In the genomic region with DNA sequence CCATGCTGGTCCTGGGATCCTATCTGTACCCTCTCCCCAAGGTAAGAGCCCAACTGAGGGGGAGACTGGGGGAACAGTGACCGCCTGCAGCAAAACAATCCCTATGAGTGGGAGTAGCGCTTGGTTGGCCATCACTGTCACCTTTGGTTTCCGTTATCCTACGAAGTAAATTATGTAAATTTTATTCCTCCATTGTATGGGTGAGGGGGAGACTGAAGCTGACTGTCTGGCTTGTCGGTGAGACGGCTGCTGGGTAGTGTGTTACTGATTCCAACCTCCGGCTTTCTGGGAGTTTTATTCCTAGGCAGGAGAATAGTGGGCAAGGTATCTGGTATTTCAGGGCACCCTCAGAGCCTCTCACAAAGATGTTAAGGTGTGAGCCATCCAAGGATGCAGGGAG, we compare ENCODE assay signal across 20 mouse cellular contexts. TPM values are rescaled to one million over a fixed set of nuclear protein-coding genes. Genes with fewer than 3 reads are reported as not detected.
DNase-seq lines count a peak whose midpoint lies in the region; ATAC-seq and TF ChIP-seq lines count a peak whose summit lies in the region.
"Had no signal": no experiment of that assay in that cellular context is flagged by ENCODE, and none has a peak within 500 bp of the region (broad histone marks: within the 10 kb centered on the region; RNA-seq: fewer than 3 reads in every experiment).

No protein-coding gene starts in this region.

- H3K27me3 ChIP-seq in forebrain, embryonic 12.5 days, result no peaks in the 10 kb centered on the region
- H3K27me3 ChIP-seq in forebrain, embryonic 11.5 days (ENCODE audit: control insufficient read depth, insufficient read depth, low read length), result no peaks in the 10 kb centered on the region
- peaks cover 5% of the 10 kb centered on the region; the same call in 1 of the 2 replicates for H3K27me3 ChIP-seq in heart, embryonic 10.5 days (ENCODE audit: insufficient read depth, poor library complexity, severe bottlenecking)
- H3K27me3 ChIP-seq: embryonic facial prominence, embryonic 15.5 days; heart, embryonic 12.5 days; hindbrain, embryonic 13.5 days had no signal

- 0 out of 2 replicates have a peak overlapping the region, but pooled peaks have one; percentile 2 for H3K9ac ChIP-seq in forebrain, embryonic 12.5 days
- no peak overlapping the region for H3K9ac ChIP-seq in forebrain, embryonic 11.5 days (ENCODE audit: low read length)
- H3K9ac ChIP-seq: embryonic facial prominence, embryonic 15.5 days; heart, embryonic 12.5 days; hindbrain, embryonic 13.5 days had no signal

- H3K4me3 ChIP-seq in forebrain, embryonic 12.5 days (replicated peaks), result no peak overlapping the region
- H3K4me3 ChIP-seq in forebrain, embryonic 11.5 days (ENCODE audit: low read depth, low read length), result no peak overlapping the region
- H3K4me3 ChIP-seq in heart, embryonic 10.5 days, result no peak overlapping the region
- no peak overlapping the region for H3K4me3 ChIP-seq in lung, adult 2 months (replicated peaks; ENCODE audit: extremely low read depth, low read depth, low read length)
- H3K4me3 ChIP-seq: embryonic facial prominence, embryonic 15.5 days; erythroblast, embryonic 14.5 days; gastrocnemius, adult 2 months; heart, adult 2 months; heart, embryonic 12.5 days; hindbrain, embryonic 13.5 days had no signal

- no peak for ATAC-seq in forebrain, embryonic 12.5 days (ENCODE audit: low FRiP score)
- no peak for ATAC-seq in forebrain, embryonic 11.5 days (replicated peaks; ENCODE audit: low FRiP score)
- ATAC-seq: intestine, postnatal 0 days had no signal

- no peaks in the 10 kb centered on the region for H3K9me3 ChIP-seq in forebrain, embryonic 12.5 days
- no peaks in the 10 kb centered on the region for H3K9me3 ChIP-seq in forebrain, embryonic 11.5 days (ENCODE audit: control insufficient read depth, low read length)
- H3K9me3 ChIP-seq in heart, embryonic 10.5 days, result no peaks in the 10 kb centered on the region
- H3K9me3 ChIP-seq: embryonic facial prominence, embryonic 15.5 days; heart, embryonic 12.5 days; hindbrain, embryonic 13.5 days had no signal

- no peak for TF ChIP-seq CTCF in lung, adult 2 months (IDR thresholded peaks at IDR 0.05; ENCODE audit: insufficient read depth, low read length)

- DNase-seq in forebrain, embryonic 11.5 days (ENCODE audit: low spot score), result no peak
- DNase-seq in heart, adult 11 months, result peak; percentile 65
- no peak for DNase-seq in heart, embryonic 10.5 days (ENCODE audit: low spot score)
- peak; percentile 3 for DNase-seq in lung, adult 2 months
- DNase-seq in lung, postnatal 36 days, result no peak
- DNase-seq in testis, postnatal 10 days (ENCODE audit: low spot score), result peak; percentile 34
- DNase-seq in testis, postnatal 14 days (ENCODE audit: low spot score), result no peak
- DNase-seq: adrenal gland, postnatal 10 days; cerebellum, adult 11 months; cerebellum, adult 8-10 months; embryo, embryonic 11 days; gastrocnemius, adult 2 months had no signal

- 61% methylated on average over 7 of the region's 7 CpGs for WGBS in forebrain, embryonic 12.5 days
- 76% methylated on average over 7 of the region's 7 CpGs for WGBS in forebrain, embryonic 11.5 days
- 77% methylated on average over 7 of the region's 7 CpGs for WGBS in heart, embryonic 10.5 days
- WGBS in lung, adult 2 months, result 88% methylated on average over 7 of the region's 7 CpGs

- H3K27ac ChIP-seq in forebrain, embryonic 12.5 days, result no peak overlapping the region
- H3K27ac ChIP-seq in forebrain, embryonic 11.5 days (ENCODE audit: low read depth, low read length), result no peak overlapping the region
- no peak overlapping the region for H3K27ac ChIP-seq in heart, embryonic 10.5 days
- H3K27ac ChIP-seq: embryonic facial prominence, embryonic 15.5 days; gastrocnemius, adult 2 months; heart, adult 2 months; hindbrain, embryonic 13.5 days had no signal

- peaks cover 12% of the 10 kb centered on the region; the same call in 1 of the 2 replicates for H3K4me1 ChIP-seq in forebrain, embryonic 12.5 days
- no peaks in the 10 kb centered on the region for H3K4me1 ChIP-seq in forebrain, embryonic 11.5 days (replicated peaks; ENCODE audit: control insufficient read depth, insufficient read depth, low read length)
- peaks cover 40% of the 10 kb centered on the region for H3K4me1 ChIP-seq in heart, embryonic 10.5 days
- peaks cover 7% of the 10 kb centered on the region; the same call in 1 of the 2 replicates for H3K4me1 ChIP-seq in lung, adult 2 months (ENCODE audit: control insufficient read depth, insufficient read depth, low read length)
- H3K4me1 ChIP-seq: embryonic facial prominence, embryonic 15.5 days; hindbrain, embryonic 13.5 days had no signal

- no peak for TF ChIP-seq POLR2A in lung, adult 2 months (IDR thresholded peaks at IDR 0.05; ENCODE audit: borderline replicate concordance, extremely low read depth, low read depth, low read length)

- H3K4me2 ChIP-seq in forebrain, embryonic 12.5 days, result no peak overlapping the region
- H3K4me2 ChIP-seq in forebrain, embryonic 11.5 days (ENCODE audit: low read depth, low read length, severe bottlenecking), result no peak overlapping the region
- H3K4me2 ChIP-seq: embryonic facial prominence, embryonic 15.5 days; heart, embryonic 12.5 days; hindbrain, embryonic 13.5 days had no signal

- no peaks in the 10 kb centered on the region for H3K36me3 ChIP-seq in forebrain, embryonic 12.5 days (replicated peaks)
- no peaks in the 10 kb centered on the region for H3K36me3 ChIP-seq in forebrain, embryonic 11.5 days (ENCODE audit: control insufficient read depth, insufficient read depth, low read length)
- no peaks in the 10 kb centered on the region for H3K36me3 ChIP-seq in heart, embryonic 10.5 days
- H3K36me3 ChIP-seq: embryonic facial prominence, embryonic 15.5 days; heart, embryonic 12.5 days; hindbrain, embryonic 13.5 days had no signal

RNA-seq across cellular contexts. Expression of a gene that starts 15.0 kb away (rescaled TPM):
- not detected in 2 replicates for polyA plus RNA-seq in forebrain, embryonic 12.5 days (2016; fragmentation: Nextera tagmentation; extraction: Ambion mirVana)
- polyA plus RNA-seq in forebrain, embryonic 11.5 days (2014; fragmentation: Nextera tagmentation; extraction: Ambion mirVana), result not detected in 2 replicates
- 0.05 and 0.06 TPM in 2 replicates for polyA plus RNA-seq in heart, embryonic 10.5 days (2016; fragmentation: Nextera tagmentation; extraction: Ambion mirVana)
- 25.6 and 38.8 TPM in 2 replicates for polyA plus RNA-seq in lung, adult 2 months (2012; rRNA removed)
- polyA plus RNA-seq: C2C12; erythroblast, embryonic 14.5 days had no signal

RNA-seq across cellular contexts. Expression of a gene that starts 38.4 kb away (rescaled TPM):
- 0.34 and 0.35 TPM in 2 replicates for polyA plus RNA-seq in forebrain, embryonic 12.5 days (2016; fragmentation: Nextera tagmentation; extraction: Ambion mirVana)
- polyA plus RNA-seq in forebrain, embryonic 11.5 days (2014; fragmentation: Nextera tagmentation; extraction: Ambion mirVana), result 0.86 and 1.2 TPM in 2 replicates
- 2.1 and 3.1 TPM in 2 replicates for polyA plus RNA-seq in heart, embryonic 10.5 days (2016; fragmentation: Nextera tagmentation; extraction: Ambion mirVana)
- polyA plus RNA-seq in lung, adult 2 months (2012; rRNA removed), result 1.8 and 2.6 TPM in 2 replicates
- polyA plus RNA-seq: erythroblast, embryonic 14.5 days had no signal

Comparison
In these comparisons a context has a peak if more than half of its experiments do, and no peak if none do; other contexts are left out.
1. DNase-seq: peak in heart, adult 11 months (single experiment), lung, adult 2 months (single experiment) and testis, postnatal 10 days (single experiment); none in forebrain, embryonic 11.5 days (single experiment), heart, embryonic 10.5 days (single experiment), lung, postnatal 36 days (single experiment) and testis, postnatal 14 days (single experiment).
2. RNA of a gene that starts 15.0 kb away (polyA plus RNA-seq): 25.6 to 38.8 TPM in lung, adult 2 months; 0.05 to 0.06 TPM in heart, embryonic 10.5 days, not detected in forebrain, embryonic 12.5 days and not detected in forebrain, embryonic 11.5 days; every median in the first group is over 10 times any median in the second.